Mouse (Mus musculus): ENCODE measurements around the gene 4632433K11Rik. TPM values are rescaled to one million over a fixed set of nuclear protein-coding genes. Genes with fewer than 3 reads are reported as not detected.
"Not testable (repeated sequence)": the region's sequence is repeated elsewhere in the genome, so short reads cannot be mapped to it uniquely, and the experiment has no call there.

4632433K11Rik gene
- total RNA-seq, 1 experiment from 2014 or later = not detected

- DNase-seq = no peak
Measured at GRCm38 (mm10) chr7:5057381-5057780, 23.5 kb downstream of the 4632433K11Rik start.

- no peak for DNase-seq
Measured at GRCm38 (mm10) chr7:5057804-5058203, 23.9 kb downstream of the 4632433K11Rik start.

GRCm38 (mm10) chr7:5058631-5059030 lies 24.7 kb downstream of the 4632433K11Rik start:
- no peak for DNase-seq

- DNase-seq = no peak
Measured at GRCm38 (mm10) chr7:5059421-5059820, 25.5 kb downstream of the 4632433K11Rik start.

- peak; percentile 76 for DNase-seq
Measured at GRCm38 (mm10) chr7:5060239-5060731, 26.4 kb downstream of the 4632433K11Rik start.

- DNase-seq = peak; percentile 97
Measured at GRCm38 (mm10) chr7:5060944-5061773, 27.2 kb downstream of the 4632433K11Rik start.

GRCm38 (mm10) chr7:5061774-5062359 lies 27.9 kb downstream of the 4632433K11Rik start, which contains the start of gene U2af2:
Gene U2af2 (plus strand): TSS chr7:5062143.
- DNase-seq = peak; percentile 97

- peak; percentile 64 for DNase-seq
Measured at GRCm38 (mm10) chr7:5062360-5063001, 28.6 kb downstream of the 4632433K11Rik start.

- no peak for DNase-seq
Measured at GRCm38 (mm10) chr7:5064886-5065285, 31.0 kb downstream of the 4632433K11Rik start.

- DNase-seq = no peak
Measured at GRCm38 (mm10) chr7:5073586-5073985, 39.7 kb downstream of the 4632433K11Rik start.

GRCm38 (mm10) chr7:5074984-5075383 lies 41.1 kb downstream of the 4632433K11Rik start:
- DNase-seq = no peak

GRCm38 (mm10) chr7:5076931-5077330 lies 43.0 kb downstream of the 4632433K11Rik start:
- no peak for DNase-seq

- DNase-seq = not testable (repeated sequence)
Measured at GRCm38 (mm10) chr7:5079365-5080009, 45.6 kb downstream of the 4632433K11Rik start.

GRCm38 (mm10) chr7:5080010-5080751 lies 46.3 kb downstream of the 4632433K11Rik start, which contains the start of gene Epn1:
Gene Epn1 (plus strand): TSS chr7:5080235.
- DNase-seq = peak; percentile 96

- DNase-seq = no peak
Measured at GRCm38 (mm10) chr7:5080815-5081214, 46.9 kb downstream of the 4632433K11Rik start.

- no peak for DNase-seq
Measured at GRCm38 (mm10) chr7:5081241-5081640, 47.3 kb downstream of the 4632433K11Rik start.

- no peak for DNase-seq
Measured at GRCm38 (mm10) chr7:5081939-5082338, 48.0 kb downstream of the 4632433K11Rik start.

- no peak for DNase-seq
Measured at GRCm38 (mm10) chr7:5083325-5084105, 49.6 kb downstream of the 4632433K11Rik start.
